Mouse (Mus musculus) hindbrain, embryonic 16.5 days (tissue): ENCODE data around the gene Phf13. TPM values are rescaled to one million over a fixed set of nuclear protein-coding genes. Genes with fewer than 3 reads are reported as not detected.

Source experiments
- ATAC-seq: fragments of 200-750 bp; cut with Nextera tagmentation; 2 replicates; pipeline ENCODE4 v1.8.0; 2017; ENCODE audit warnings: moderate TSS enrichment, moderate library complexity
- H3K27ac ChIP-seq: fragments of 300-500 bp; sonication (generic); 2 replicates; pipeline ENCODE4 v1.5.1; 2014; ENCODE audit warnings: low read depth, mild to moderate bottlenecking, control low read depth, low read length, moderate library complexity
- H3K27me3 ChIP-seq: fragments of 300-500 bp; sonication (generic); replicated peaks from 2 replicates; pipeline ENCODE4 v1.6.1; 2014; ENCODE audit warnings: low read length; ENCODE audit not compliant: control insufficient read depth, insufficient read depth
- H3K36me3 ChIP-seq: fragments of 300-500 bp; sonication (generic); 2 replicates; pipeline ENCODE4 v1.6.1; 2014; ENCODE audit warnings: mild to moderate bottlenecking, low read length, moderate library complexity, mixed read lengths; ENCODE audit not compliant: control insufficient read depth, insufficient read depth
- H3K4me1 ChIP-seq: fragments of 300-500 bp; sonication (generic); 2 replicates; pipeline ENCODE4 v1.6.1; 2014; ENCODE audit warnings: low read depth, low read length; ENCODE audit not compliant: control insufficient read depth, insufficient read depth
- H3K4me2 ChIP-seq: fragments of 300-500 bp; sonication (generic); 2 replicates; pipeline ENCODE4 v1.6.1; 2014; ENCODE audit warnings: mild to moderate bottlenecking, low read length, control low read depth, moderate library complexity
- H3K4me3 ChIP-seq: fragments of 300-500 bp; sonication (generic); 2 replicates; pipeline ENCODE4 v1.5.1; 2014; ENCODE audit warnings: mild to moderate bottlenecking, low read length, control low read depth, moderate library complexity
- H3K9ac ChIP-seq: fragments of 300-500 bp; sonication (generic); 2 replicates; pipeline ENCODE4 v1.6.1; 2014; ENCODE audit warnings: low read depth, mild to moderate bottlenecking, control low read depth, low read length, moderate library complexity
- H3K9me3 ChIP-seq: fragments of 300-500 bp; sonication (generic); 2 replicates; pipeline ENCODE4 v1.6.1; 2014; ENCODE audit warnings: mild to moderate bottlenecking, low read length, moderate library complexity; ENCODE audit not compliant: control insufficient read depth
- WGBS: fragments of 180-500 bp; shearing (Covaris S2); extraction: QIAGEN DNeasy Blood & Tissue Kit; methylation state at CpG from one replicate; pipeline ENCODE4 v1.1.7; 2014; 5-methylcytosine and 5-hydroxymethylcytosine counted together
- polyA plus RNA-seq: library from polyadenylated mRNA; unstranded; fragments of >200 nt; fragmentation: Nextera tagmentation; extraction: Ambion mirVana; gene quantifications from 2 replicates; pipeline ENCODE4 v1.2.1, GENCODE M21; 2015

The Phf13 gene
- polyA plus RNA-seq, 1 experiment from 2014 or later = 21.3 TPM

DNA sequence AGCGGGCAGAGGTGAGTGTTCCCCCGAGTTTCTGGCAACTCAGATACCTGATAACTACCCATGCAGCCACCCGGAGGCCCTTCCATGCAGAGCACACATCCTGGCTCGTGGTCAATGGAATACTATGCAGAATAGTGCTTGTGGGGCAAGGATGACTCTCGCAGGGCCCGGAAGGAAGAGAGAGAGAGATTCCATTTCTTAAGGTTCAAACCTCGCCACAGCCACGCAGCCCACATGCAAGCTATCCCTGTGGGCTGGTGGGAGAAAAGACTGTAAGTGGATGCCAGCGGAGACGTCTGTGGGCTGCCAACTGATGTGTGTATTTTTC, 8.1 kb downstream of the Phf13 start:
- Histone ChIP-seq H3K36me3 (peaks cover 21% of the 10 kb centered on the region), H3K27ac (peak overlapping the region; percentile 83), H3K27me3 (no peaks in the 10 kb centered on the region), H3K9ac (peak overlapping the region; percentile 91), H3K4me1 (peaks cover 13% of the 10 kb centered on the region), H3K9me3 (no peaks in the 10 kb centered on the region), H3K4me2 (peak overlapping the region; percentile 60), H3K4me3 (peak overlapping the region; percentile 64)
- WGBS = 27% methylated on average over 10 of the region's 10 CpGs
- no peak for ATAC-seq

DNA sequence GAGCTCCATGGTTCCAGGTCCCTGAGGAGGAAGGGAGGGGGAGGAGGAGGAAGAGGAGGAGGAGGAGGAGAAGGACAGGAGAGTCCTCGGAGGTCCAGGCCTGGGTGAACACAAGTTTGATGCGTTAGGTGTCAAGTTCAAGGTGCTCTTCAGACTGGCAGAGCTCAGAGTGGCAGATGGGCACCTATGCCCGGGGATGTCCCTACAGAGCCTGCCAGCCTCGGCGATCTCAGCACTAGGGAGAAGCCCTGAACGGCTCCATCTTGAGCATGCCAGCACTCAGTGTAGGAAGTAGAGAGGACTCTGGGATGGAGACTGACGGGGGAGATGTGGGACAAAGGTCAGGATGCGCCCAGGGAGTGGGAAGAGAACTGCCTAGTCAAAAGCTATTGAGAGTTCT, 9.4 kb downstream of the Phf13 start:
- Histone ChIP-seq H3K9me3 (no peaks in the 10 kb centered on the region), H3K4me1 (peaks cover 13% of the 10 kb centered on the region), H3K4me2 (no peak overlapping the region), H3K27me3 (no peaks in the 10 kb centered on the region), H3K27ac (no peak overlapping the region), H3K4me3 (no peak overlapping the region), H3K9ac (peak overlapping the region; percentile 11; the same call in 1 of the 2 replicates), H3K36me3 (peaks cover 12% of the 10 kb centered on the region)
- WGBS = 67% methylated on average over 8 of the region's 8 CpGs
- no peak for ATAC-seq

DNA sequence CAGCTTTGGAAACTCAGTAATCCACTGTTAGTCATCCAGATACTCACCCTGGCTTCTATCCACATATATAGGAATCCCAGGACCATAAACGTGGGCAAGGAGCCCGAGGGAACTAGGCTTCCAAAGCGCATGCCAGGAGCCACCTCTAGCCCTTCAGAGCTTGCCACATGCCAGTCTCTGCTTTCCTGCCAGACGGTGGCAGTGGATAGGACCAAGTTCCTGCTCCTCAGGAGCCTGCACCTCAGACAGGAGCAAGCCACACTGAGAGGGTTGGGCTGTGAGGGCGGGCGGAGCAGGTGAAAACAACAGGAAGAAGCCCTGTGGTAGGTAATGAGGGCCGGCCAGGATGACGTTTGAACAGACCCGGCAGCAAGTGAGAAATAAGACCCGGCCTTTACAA, 10.2 kb downstream of the Phf13 start:
- Histone ChIP-seq H3K27ac (no peak overlapping the region), H3K36me3 (peaks cover 6% of the 10 kb centered on the region), H3K9me3 (no peaks in the 10 kb centered on the region), H3K9ac (no peak overlapping the region), H3K27me3 (no peaks in the 10 kb centered on the region), H3K4me3 (no peak overlapping the region), H3K4me1 (peaks cover 13% of the 10 kb centered on the region), H3K4me2 (no peak overlapping the region)
- WGBS = 43% methylated on average over 10 of the region's 10 CpGs
- no peak for ATAC-seq

DNA sequence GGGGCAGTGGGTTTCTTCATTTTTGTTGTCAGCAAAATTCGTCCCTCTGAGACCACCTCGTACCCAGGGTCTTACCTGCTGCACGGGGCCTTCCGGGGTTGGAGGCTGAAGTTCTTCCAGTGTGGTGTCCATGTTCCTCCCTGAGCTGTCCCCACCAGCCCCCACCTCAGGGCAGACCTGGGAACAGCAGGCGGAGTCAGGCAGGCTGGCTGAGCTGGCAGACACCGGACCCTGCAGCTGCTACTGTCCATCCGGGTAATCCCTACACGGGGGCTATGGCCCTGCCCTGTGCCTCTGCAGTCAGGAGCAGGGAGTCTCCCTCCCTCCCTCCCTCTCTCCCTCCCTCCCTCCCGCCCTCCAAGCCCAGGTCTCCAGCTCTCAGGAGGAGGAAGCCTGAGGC, 12.5 kb downstream of the Phf13 start:
- Histone ChIP-seq H3K4me3 (no peak overlapping the region), H3K27ac (no peak overlapping the region), H3K4me1 (peaks cover 13% of the 10 kb centered on the region), H3K9ac (peak overlapping the region; percentile 30; the same call in 1 of the 2 replicates), H3K27me3 (no peaks in the 10 kb centered on the region), H3K36me3 (peaks cover 8% of the 10 kb centered on the region), H3K4me2 (no peak overlapping the region), H3K9me3 (no peaks in the 10 kb centered on the region)
- 0 out of 2 replicates have a peak, but pooled peaks have one; percentile 31 for ATAC-seq
- 35% methylated on average over 8 of the region's 9 CpGs for WGBS

GRCm38 (mm10) chr4:151983043-151983442, 13.0 kb downstream of the Phf13 start:
- Histone ChIP-seq H3K27me3 (no peaks in the 10 kb centered on the region), H3K4me3 (no peak overlapping the region), H3K36me3 (peaks cover 10% of the 10 kb centered on the region), H3K9me3 (no peaks in the 10 kb centered on the region), H3K4me2 (no peak overlapping the region), H3K27ac (no peak overlapping the region), H3K9ac (no peak overlapping the region; the same call in 1 of the 2 replicates), H3K4me1 (peaks cover 13% of the 10 kb centered on the region)
- no peak for ATAC-seq
- 61% methylated on average over 17 of the region's 17 CpGs for WGBS

GRCm38 (mm10) chr4:151981363-151981762, 14.7 kb downstream of the Phf13 start:
- Histone ChIP-seq H3K4me1 (peaks cover 2% of the 10 kb centered on the region), H3K27me3 (no peaks in the 10 kb centered on the region), H3K36me3 (peaks cover 10% of the 10 kb centered on the region), H3K9me3 (no peaks in the 10 kb centered on the region), H3K9ac (no peak overlapping the region), H3K27ac (no peak overlapping the region), H3K4me2 (no peak overlapping the region), H3K4me3 (no peak overlapping the region)
- peak; percentile 50; the same call in 1 of the 2 replicates for ATAC-seq
- WGBS = 11% methylated on average over 5 of the region's 5 CpGs

DNA sequence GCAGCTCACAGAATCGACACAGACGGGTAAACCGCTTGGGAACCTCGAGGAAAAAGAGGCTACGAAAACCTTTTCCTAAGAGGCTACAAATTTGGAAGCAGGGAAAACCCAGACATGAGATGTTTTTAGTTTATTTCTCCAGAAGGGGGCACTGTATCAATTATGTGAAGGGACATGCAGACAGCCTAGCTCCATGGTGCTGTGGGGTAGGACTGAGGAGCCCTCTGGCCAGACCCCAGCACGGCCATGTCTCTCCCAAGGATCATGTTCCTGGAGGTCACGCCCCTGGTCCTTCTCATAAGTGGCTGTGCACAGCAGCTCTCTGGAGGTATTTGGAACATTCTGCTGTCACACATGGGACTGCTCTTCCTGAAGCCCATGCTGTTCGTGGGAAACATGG, 15.4 kb downstream of the Phf13 start:
- Histone ChIP-seq H3K27ac (no peak overlapping the region), H3K9ac (no peak overlapping the region), H3K4me1 (peaks cover 2% of the 10 kb centered on the region; the same call in 1 of the 2 replicates), H3K9me3 (no peaks in the 10 kb centered on the region), H3K4me3 (no peak overlapping the region), H3K27me3 (no peaks in the 10 kb centered on the region), H3K4me2 (no peak overlapping the region), H3K36me3 (peaks cover 10% of the 10 kb centered on the region)
- 77% methylated on average over 8 of the region's 8 CpGs for WGBS
- ATAC-seq = no peak

DNA sequence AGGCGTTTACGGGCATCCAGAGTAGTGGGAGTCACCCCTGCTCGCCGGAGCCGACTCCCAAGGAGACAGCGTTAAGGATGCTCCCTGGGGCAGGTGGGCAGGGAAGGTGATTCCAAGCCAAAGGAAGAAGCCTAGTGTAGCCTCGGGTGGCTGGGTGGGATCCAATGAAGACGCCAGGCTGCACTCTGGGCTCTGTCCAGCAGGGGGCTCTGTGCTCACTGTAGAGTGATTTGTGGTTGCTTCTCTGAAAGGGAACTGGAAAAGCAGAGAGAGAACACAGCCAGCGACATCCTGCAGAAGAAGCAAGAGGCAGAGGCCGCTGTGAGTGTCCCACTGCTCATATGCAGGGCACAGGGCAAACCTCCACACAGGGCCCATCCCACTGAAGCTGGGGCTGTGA, 18.3 kb downstream of the Phf13 start:
- 40% methylated on average over 10 of the region's 10 CpGs for WGBS
- no peak overlapping the region for H3K4me3 ChIP-seq
- peaks cover 19% of the 10 kb centered on the region for H3K36me3 ChIP-seq
- H3K9me3 ChIP-seq = no peaks in the 10 kb centered on the region
- peak; percentile 9; the same call in 1 of the 2 replicates for ATAC-seq
- H3K27me3 ChIP-seq = no peaks in the 10 kb centered on the region
- no peak overlapping the region for H3K27ac ChIP-seq
- H3K9ac ChIP-seq = peak overlapping the region; percentile 30; the same call in 1 of the 2 replicates
- peaks cover 2% of the 10 kb centered on the region; the same call in 1 of the 2 replicates for H3K4me1 ChIP-seq
- no peak overlapping the region for H3K4me2 ChIP-seq

GRCm38 (mm10) chr4:151975441-151975840, 20.6 kb downstream of the Phf13 start:
- WGBS = 91% methylated on average over 3 of the region's 3 CpGs
- Histone ChIP-seq H3K4me2 (no peak overlapping the region), H3K36me3 (peaks cover 16% of the 10 kb centered on the region)

More at GRCm38 (mm10) chr4:151975441-151975840, 20.6 kb downstream of the Phf13 start:
- Histone ChIP-seq H3K4me3 (no peak overlapping the region), H3K27ac (no peak overlapping the region), H3K9ac (no peak overlapping the region), H3K4me1 (peaks cover 2% of the 10 kb centered on the region; the same call in 1 of the 2 replicates), H3K9me3 (no peaks in the 10 kb centered on the region), H3K27me3 (no peaks in the 10 kb centered on the region)
- no peak for ATAC-seq
